Mouse (Mus musculus) myocyte (in vitro differentiated cells): ENCODE measurements around the gene Pafah1b1. TPM values are rescaled to one million over a fixed set of nuclear protein-coding genes. Genes with fewer than 3 reads are reported as not detected.

Source experiments
- H3K27me3 ChIP-seq: one replicate; pipeline ENCODE4 v1.6.1; 2011; ENCODE audit not compliant: control insufficient read depth, insufficient read depth, insufficient read length
- H3K36me3 ChIP-seq: one replicate; pipeline ENCODE4 v1.6.1; 2011; ENCODE audit not compliant: control insufficient read depth, insufficient read depth
- H3K4me2 ChIP-seq: one replicate; pipeline ENCODE4 v1.6.1; 2011; ENCODE audit warnings: low read depth, control low read depth
- H3K4me3 ChIP-seq: one replicate; pipeline ENCODE4 v1.5.1; 2011; ENCODE audit warnings: mild to moderate bottlenecking, control low read depth, moderate library complexity
- H3K79me2 ChIP-seq: one replicate; pipeline ENCODE4 v1.6.1; 2011; ENCODE audit not compliant: control insufficient read depth, insufficient read depth
- H3ac ChIP-seq: one replicate; pipeline ENCODE4 v1.6.1; 2011; ENCODE audit not compliant: control insufficient read depth, insufficient read length
- CEBPB ChIP-seq: IDR thresholded peaks from 2 replicates; pipeline ENCODE4 v1.6.1; 2011; ENCODE audit warnings: mild to moderate bottlenecking, moderate library complexity; ENCODE audit not compliant: poor library complexity, insufficient read depth, severe bottlenecking
- E2F4 ChIP-seq: IDR thresholded peaks from one replicate; pipeline ENCODE4 v1.6.1; 2011; ENCODE audit warnings: mild to moderate bottlenecking, control low read depth, moderate library complexity; ENCODE audit not compliant: insufficient read depth
- MAX ChIP-seq: IDR thresholded peaks from one replicate; pipeline ENCODE4 v1.6.1; 2011; ENCODE audit warnings: low read depth, mild to moderate bottlenecking, control low read depth
- MYOD1 ChIP-seq, 3 experiments: IDR thresholded peaks; one replicate each; pipeline ENCODE4 v1.6.1; 2011; ENCODE audit warnings: control low read depth in 2 of 3, low read depth in 2 of 3, mild to moderate bottlenecking in 2 of 3, moderate library complexity in 1 of 3; ENCODE audit not compliant: insufficient read length in 2 of 3, control insufficient read depth in 1 of 3
- MYOG ChIP-seq, 3 experiments: IDR thresholded peaks; one replicate each; pipeline ENCODE4 v1.6.1; 2011; ENCODE audit warnings: control low read depth in 2 of 3, low read depth in 2 of 3, mild to moderate bottlenecking in 2 of 3; ENCODE audit not compliant: insufficient read length in 2 of 3, control insufficient read depth in 1 of 3, insufficient read depth in 1 of 3
- POLR2A ChIP-seq: IDR thresholded peaks from one replicate; pipeline ENCODE4 v1.6.1; 2011; ENCODE audit warnings: low read depth, mild to moderate bottlenecking, control low read depth, moderate library complexity; ENCODE audit not compliant: insufficient read length
- POLR2AphosphoS2 ChIP-seq: IDR thresholded peaks from one replicate; pipeline ENCODE4 v1.6.1; 2011; ENCODE audit warnings: low read depth, control low read depth; ENCODE audit not compliant: insufficient read length
- REST ChIP-seq: IDR thresholded peaks from one replicate; pipeline ENCODE4 v1.6.1; 2011; ENCODE audit warnings: mild to moderate bottlenecking, control low read depth, moderate library complexity; ENCODE audit not compliant: insufficient read depth, insufficient read length
- SRF ChIP-seq: IDR thresholded peaks from one replicate; pipeline ENCODE4 v1.6.1; 2011; ENCODE audit warnings: low read depth; ENCODE audit not compliant: control insufficient read depth, insufficient read length
- TCF12 ChIP-seq: IDR thresholded peaks from one replicate; pipeline ENCODE4 v1.6.1; 2011; ENCODE audit warnings: mild to moderate bottlenecking, control low read depth; ENCODE audit not compliant: poor library complexity, insufficient read depth, severe bottlenecking
- TCF3 ChIP-seq: IDR thresholded peaks from one replicate; pipeline ENCODE4 v1.6.1; 2011; ENCODE audit warnings: low read depth, control low read depth; ENCODE audit not compliant: insufficient read length
- USF1 ChIP-seq: IDR thresholded peaks from one replicate; pipeline ENCODE4 v1.6.1; 2011; ENCODE audit warnings: low read depth, mild to moderate bottlenecking, control low read depth, moderate library complexity
- polyA plus RNA-seq: library from polyadenylated mRNA; unstranded; fragments of >200 nt; fragmentation: generic; extraction: Trizol; gene quantifications from one replicate; pipeline ENCODE4 v1.2.1, GENCODE M21; 2012; ENCODE audit warnings: missing spikeins

The Pafah1b1 gene
- polyA plus RNA-seq, 1 experiment, result 32.6 TPM

DNA sequence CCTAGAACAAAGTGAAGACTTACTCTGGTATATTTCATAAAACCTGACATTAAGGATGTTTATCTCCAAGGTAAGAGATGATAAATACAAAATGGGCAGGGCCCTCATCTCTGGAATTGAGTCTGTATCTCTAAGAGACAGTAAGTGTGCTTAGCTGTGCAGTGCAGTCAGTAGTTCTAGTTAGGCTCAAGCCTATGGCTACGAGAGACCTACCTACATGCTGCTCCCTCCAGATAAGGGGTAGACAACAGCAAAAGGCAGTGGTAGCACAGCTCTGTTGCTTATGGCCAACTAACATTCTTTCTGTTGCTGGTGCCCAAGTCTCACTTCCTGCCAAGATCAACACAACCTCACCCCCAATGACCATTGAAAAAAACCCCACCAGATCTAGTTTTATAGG, 50.9 kb downstream of the Pafah1b1 start:
- Histone ChIP-seq H3K4me3 (no peak overlapping the region), H3K79me2 (peaks cover 8% of the 10 kb centered on the region), H3ac (no peak overlapping the region), H3K36me3 (peaks cover 45% of the 10 kb centered on the region), H3K4me2 (no peak overlapping the region), H3K27me3 (no peaks in the 10 kb centered on the region)
- no peak for TF ChIP-seq TCF3
- TF ChIP-seq POLR2A, result peak; percentile 26
- TF ChIP-seq MYOD1 (IDR thresholded peaks at IDR 0.05; ENCODE audit: control insufficient read depth in 1 of 3, insufficient read length in 2 of 3, low read depth in 2 of 3), result no peak
- no peak for TF ChIP-seq E2F4
- peak; percentile 81 for TF ChIP-seq POLR2AphosphoS2
- TF ChIP-seq TCF12, result no peak

GRCm38 (mm10) chr11:74672901-74673513, 51.5 kb downstream of the Pafah1b1 start:
- Histone ChIP-seq H3K4me2 (no peak overlapping the region), H3K79me2 (peaks cover 2% of the 10 kb centered on the region), H3K36me3 (peaks cover 41% of the 10 kb centered on the region), H3ac (no peak overlapping the region), H3K4me3 (no peak overlapping the region), H3K27me3 (no peaks in the 10 kb centered on the region)
- TF ChIP-seq POLR2A (no peak), MAX (no peak), POLR2AphosphoS2 (no peak), TCF3 (no peak), E2F4 (no peak), SRF (no peak), CEBPB (no peak), USF1 (no peak), REST (no peak), MYOG (IDR thresholded peaks at IDR 0.05; ENCODE audit: control insufficient read depth in 1 of 3, insufficient read depth in 1 of 3, insufficient read length in 2 of 3, low read depth in 2 of 3) (no peak), TCF12 (no peak)

GRCm38 (mm10) chr11:74671839-74672238, 52.6 kb downstream of the Pafah1b1 start:
- H3K4me3 ChIP-seq, result no peak overlapping the region
- peaks cover 37% of the 10 kb centered on the region for H3K36me3 ChIP-seq
- TF ChIP-seq POLR2A (no peak), POLR2AphosphoS2 (no peak), USF1 (no peak), SRF (no peak), CEBPB (no peak), TCF3 (no peak), MAX (no peak), E2F4 (no peak), REST (no peak), MYOG (IDR thresholded peaks at IDR 0.05; ENCODE audit: control insufficient read depth in 1 of 3, insufficient read depth in 1 of 3, insufficient read length in 2 of 3, low read depth in 2 of 3) (no peak), MYOD1 (IDR thresholded peaks at IDR 0.05; ENCODE audit: control insufficient read depth in 1 of 3, insufficient read length in 2 of 3, low read depth in 2 of 3) (no peak)
- H3ac ChIP-seq, result no peak overlapping the region
- H3K4me2 ChIP-seq, result no peak overlapping the region
- H3K27me3 ChIP-seq, result no peaks in the 10 kb centered on the region
- H3K79me2 ChIP-seq, result no peaks in the 10 kb centered on the region

GRCm38 (mm10) chr11:74671013-74671412, 53.5 kb downstream of the Pafah1b1 start:
- Histone ChIP-seq H3K79me2 (no peaks in the 10 kb centered on the region), H3K36me3 (peaks cover 43% of the 10 kb centered on the region), H3K4me2 (no peak overlapping the region), H3K4me3 (no peak overlapping the region), H3K27me3 (no peaks in the 10 kb centered on the region), H3ac (no peak overlapping the region)
- TF ChIP-seq POLR2AphosphoS2, result peak; percentile 51
- no peak for TF ChIP-seq MAX
- TF ChIP-seq CEBPB, result no peak
- no peak for TF ChIP-seq TCF3

DNA sequence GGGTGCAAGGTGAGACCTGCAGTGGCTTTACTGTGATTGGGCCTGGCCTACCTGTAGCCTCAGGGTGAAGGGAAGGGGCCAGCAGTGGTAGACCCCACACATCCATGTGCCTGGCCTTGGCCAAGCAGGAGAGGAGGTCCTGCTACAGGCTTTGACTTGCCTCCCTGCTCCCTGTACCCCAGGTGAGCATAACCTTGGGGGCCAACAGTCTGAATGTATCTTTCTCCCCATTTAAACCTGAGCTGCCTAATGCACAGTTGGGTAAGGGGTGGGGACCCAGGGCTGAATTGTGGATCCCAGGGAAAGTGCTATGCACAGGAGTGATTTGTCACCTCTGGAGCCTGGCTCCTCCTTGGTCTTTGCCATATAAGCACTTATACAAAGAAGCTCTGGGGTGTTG, 54.3 kb downstream of the Pafah1b1 start:
- Histone ChIP-seq H3K4me2 (no peak overlapping the region), H3ac (no peak overlapping the region), H3K27me3 (no peaks in the 10 kb centered on the region), H3K4me3 (no peak overlapping the region), H3K79me2 (no peaks in the 10 kb centered on the region), H3K36me3 (peaks cover 37% of the 10 kb centered on the region)
- TF ChIP-seq POLR2A, result peak; percentile 9
- TF ChIP-seq SRF, result no peak
- peak; percentile 19 for TF ChIP-seq POLR2AphosphoS2
